Mouse (Mus musculus) neural tube, embryonic 14.5 days (tissue): ENCODE results near the gene Ggcx. TPM values are rescaled to one million over a fixed set of nuclear protein-coding genes. Genes with fewer than 3 reads are reported as not detected.
A peak's percentile ranks its signal among the peaks of the same experiment; 100 is the strongest.

Experiments used
- ATAC-seq: fragments of 200-750 bp; cut with Nextera tagmentation; 2 replicates; pipeline ENCODE4 v1.8.0; 2017; ENCODE audit warnings: low read depth, mild to moderate bottlenecking, moderate TSS enrichment, moderate library complexity
- H3K27ac ChIP-seq: fragments of 300-500 bp; sonication (generic); 2 replicates; pipeline ENCODE4 v1.5.1; 2014; ENCODE audit warnings: low read depth, mild to moderate bottlenecking, control low read depth, low read length, moderate library complexity, mixed read lengths
- H3K27me3 ChIP-seq: fragments of 300-500 bp; sonication (generic); 2 replicates; pipeline ENCODE4 v1.6.1; 2014; ENCODE audit warnings: low read length; ENCODE audit not compliant: control insufficient read depth, insufficient read depth
- H3K36me3 ChIP-seq: fragments of 300-500 bp; sonication (generic); 2 replicates; pipeline ENCODE4 v1.6.1; 2014; ENCODE audit warnings: low read length, mixed read lengths; ENCODE audit not compliant: control insufficient read depth, insufficient read depth
- H3K4me1 ChIP-seq: fragments of 300-500 bp; sonication (generic); 2 replicates; pipeline ENCODE4 v1.6.1; 2014; ENCODE audit warnings: low read length; ENCODE audit not compliant: control insufficient read depth, insufficient read depth
- H3K4me2 ChIP-seq: fragments of 300-500 bp; sonication (generic); 2 replicates; pipeline ENCODE4 v1.6.1; 2014; ENCODE audit warnings: mild to moderate bottlenecking, low read depth, low read length, control low read depth
- H3K4me3 ChIP-seq: fragments of 300-500 bp; sonication (generic); 2 replicates; pipeline ENCODE4 v1.5.1; 2014; ENCODE audit warnings: low read depth, low read length, control low read depth, mixed read lengths
- H3K9ac ChIP-seq: fragments of 300-500 bp; sonication (generic); replicated peaks from 2 replicates; pipeline ENCODE4 v1.6.1; 2014; ENCODE audit warnings: low read depth, mild to moderate bottlenecking, control low read depth, low read length, mixed read lengths
- H3K9me3 ChIP-seq: fragments of 300-500 bp; sonication (generic); 2 replicates; pipeline ENCODE4 v1.6.1; 2016; ENCODE audit warnings: low read length; ENCODE audit not compliant: control insufficient read depth
- WGBS: fragments of 180-500 bp; shearing (Covaris S2); extraction: QIAGEN DNeasy Blood & Tissue Kit; methylation state at CpG from one replicate; pipeline ENCODE4 v1.1.7; 2014; 5-methylcytosine and 5-hydroxymethylcytosine counted together
- polyA plus RNA-seq: library from polyadenylated mRNA; unstranded; fragments of >200 nt; fragmentation: Nextera tagmentation; extraction: Ambion mirVana; gene quantifications from 2 replicates; pipeline ENCODE4 v1.2.1, GENCODE M21; 2014

Ggcx gene
- 11.6 and 15.0 TPM in 2 replicates for polyA plus RNA-seq

DNA sequence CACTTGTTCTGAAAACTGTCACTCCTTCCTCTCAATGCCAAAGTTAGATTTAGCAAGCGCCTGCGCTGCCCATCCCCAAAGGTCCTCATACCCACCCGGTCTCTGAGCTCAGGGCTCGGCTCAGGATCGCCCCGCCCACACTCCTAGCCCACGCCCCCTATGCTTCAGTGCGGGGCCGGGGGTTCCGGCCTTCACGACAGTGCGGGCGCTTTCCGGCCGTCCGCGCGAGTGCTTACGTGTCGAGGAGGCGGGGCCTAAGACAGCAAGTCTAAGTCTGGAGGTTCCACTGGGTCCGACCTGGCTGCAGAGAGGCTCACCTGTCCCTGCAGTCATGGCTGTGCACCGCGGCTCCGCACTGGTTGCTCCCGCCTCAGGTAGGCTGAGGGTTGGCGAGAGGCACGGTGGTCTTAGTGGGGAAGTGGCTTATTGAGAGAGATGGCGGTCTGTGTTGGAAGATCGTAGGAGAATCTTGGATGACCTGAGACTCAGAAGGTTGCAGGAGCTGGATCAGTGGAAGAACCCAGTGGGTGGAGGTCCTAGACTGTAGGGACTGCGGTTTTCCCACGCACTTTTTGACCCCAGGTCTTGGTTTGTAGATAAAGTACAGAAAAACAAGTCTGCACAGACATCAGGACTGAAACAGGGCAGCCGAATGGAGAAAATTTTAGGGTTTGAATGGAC, at the start of gene Ggcx:
Gene Ggcx (plus strand): TSS at position 233 of the 681 bp plus-strand sequence.
- H3K4me2 ChIP-seq, result peak within 1 kb of the TSS; percentile 88
- 2% methylated on average over 33 of the region's 33 CpGs for WGBS
- peaks cover 10% of the 10 kb centered on the region; the same call in 1 of the 2 replicates for H3K36me3 ChIP-seq
- H3K9me3 ChIP-seq, result no peaks in the 10 kb centered on the region
- H3K4me3 ChIP-seq, result peak within 1 kb of the TSS; percentile 46
- peak; percentile 96 for ATAC-seq
- H3K9ac ChIP-seq, result peak within 1 kb of the TSS; percentile 66
- H3K27ac ChIP-seq, result 0 out of 2 replicates have a peak within 1 kb of the TSS, but pooled peaks have one; percentile 8
- H3K27me3 ChIP-seq, result no peaks in the 10 kb centered on the region
- H3K4me1 ChIP-seq, result peaks cover 8% of the 10 kb centered on the region

- WGBS, result 76% methylated on average over 6 of the region's 6 CpGs
- Histone ChIP-seq H3K4me3 (no peak overlapping the region), H3K27ac (no peak overlapping the region), H3K9me3 (no peaks in the 10 kb centered on the region), H3K9ac (no peak overlapping the region), H3K4me1 (peaks cover 8% of the 10 kb centered on the region; the same call in 1 of the 2 replicates), H3K27me3 (no peaks in the 10 kb centered on the region), H3K4me2 (no peak overlapping the region), H3K36me3 (peaks cover 3% of the 10 kb centered on the region; the same call in 1 of the 2 replicates)
- ATAC-seq, result no peak
Measured at GRCm38 (mm10) chr6:72364985-72365384, 49.1 kb upstream of the Ggcx start.

DNA sequence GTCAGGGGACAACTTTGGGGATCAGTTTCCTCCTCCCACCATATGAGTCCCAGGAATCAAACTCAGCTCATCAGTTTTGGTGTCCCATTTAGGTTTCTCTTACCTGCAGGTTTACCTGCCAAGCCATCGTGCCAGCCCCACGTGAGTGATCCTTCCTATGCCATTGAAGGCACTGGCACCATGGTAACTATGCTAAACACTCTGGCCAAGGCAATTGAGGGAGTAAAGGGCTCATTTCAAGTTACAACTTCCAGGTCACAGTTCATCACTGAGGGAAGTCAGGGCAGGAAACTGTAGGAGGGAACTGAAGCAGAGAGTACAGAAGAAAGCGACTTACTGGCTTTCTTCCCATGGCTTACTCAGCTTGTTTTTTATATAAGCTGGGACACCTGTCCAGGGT, 47.8 kb upstream of the Ggcx start:
- no peaks in the 10 kb centered on the region for H3K27me3 ChIP-seq
- no peaks in the 10 kb centered on the region for H3K9me3 ChIP-seq
- no peak for ATAC-seq
- peaks cover 5% of the 10 kb centered on the region; the same call in 1 of the 2 replicates for H3K4me1 ChIP-seq
- H3K36me3 ChIP-seq, result no peaks in the 10 kb centered on the region
- no peak overlapping the region for H3K9ac ChIP-seq
- WGBS, result 60% methylated on average over 3 of the region's 3 CpGs
- H3K4me3 ChIP-seq, result no peak overlapping the region
- H3K27ac ChIP-seq, result no peak overlapping the region
- H3K4me2 ChIP-seq, result no peak overlapping the region

GRCm38 (mm10) chr6:72366844-72367443, 47.2 kb upstream of the Ggcx start, which contains the start of gene Rnf181:
Gene Rnf181, minus strand, starts transcription at chr6:72366956.
- Histone ChIP-seq H3K4me2 (no peak within 1 kb of the TSS), H3K4me1 (no peaks in the 10 kb centered on the region), H3K27ac (no peak within 1 kb of the TSS), H3K9ac (no peak within 1 kb of the TSS), H3K36me3 (no peaks in the 10 kb centered on the region), H3K9me3 (no peaks in the 10 kb centered on the region), H3K27me3 (no peaks in the 10 kb centered on the region), H3K4me3 (no peak within 1 kb of the TSS)
- 76% methylated on average over 4 of the region's 4 CpGs for WGBS
- no peak for ATAC-seq

DNA sequence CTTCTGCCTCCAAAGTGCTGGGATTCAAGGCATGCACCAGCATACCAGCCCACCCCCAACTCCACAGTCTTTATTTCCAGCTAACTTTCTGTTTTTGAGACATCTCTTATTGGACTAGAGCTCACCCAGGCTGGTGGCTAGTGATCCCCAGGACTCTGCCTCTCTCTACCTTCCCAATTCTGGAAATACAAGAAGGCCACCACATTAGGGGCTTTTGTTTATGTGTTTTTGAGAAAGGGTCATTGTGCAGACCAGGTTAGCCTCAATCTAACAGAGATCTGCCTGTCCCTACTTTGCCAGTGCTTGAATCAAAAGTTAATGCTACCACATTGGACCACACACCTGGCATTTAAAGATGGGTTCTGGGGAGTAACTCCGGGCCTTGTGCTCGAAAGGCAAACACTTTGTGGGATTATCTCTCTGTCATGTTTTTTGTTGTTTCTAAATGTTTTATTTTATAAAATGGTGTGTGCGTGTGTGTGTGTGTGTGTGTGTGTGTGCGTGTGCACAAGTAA, 46.6 kb upstream of the Ggcx start:
- 77% methylated on average over 4 of the region's 4 CpGs for WGBS
- Histone ChIP-seq H3K27ac (no peak overlapping the region), H3K27me3 (no peaks in the 10 kb centered on the region), H3K4me1 (no peaks in the 10 kb centered on the region), H3K4me3 (no peak overlapping the region), H3K36me3 (no peaks in the 10 kb centered on the region), H3K9ac (no peak overlapping the region), H3K4me2 (no peak overlapping the region), H3K9me3 (no peaks in the 10 kb centered on the region)
- no peak for ATAC-seq

DNA sequence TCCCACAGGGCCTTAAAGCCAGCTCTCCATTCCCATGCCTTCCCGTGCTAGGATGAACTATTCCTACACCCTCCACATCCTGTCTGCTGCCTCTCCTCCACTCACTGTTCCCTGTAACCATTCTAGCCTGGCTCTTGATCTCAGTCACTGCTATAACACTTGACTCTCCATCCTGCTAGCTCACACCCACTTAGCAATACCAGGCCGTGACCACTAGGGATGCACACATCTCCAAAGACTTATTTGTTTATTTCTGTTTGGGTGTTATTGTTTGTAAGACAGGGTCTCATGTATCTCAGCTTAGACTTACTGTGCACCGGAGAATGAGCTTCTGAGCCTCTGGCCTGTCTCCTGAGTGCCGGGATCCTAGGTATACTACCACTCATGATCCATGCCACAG, 44.6 kb upstream of the Ggcx start:
- H3K4me1 ChIP-seq, result no peaks in the 10 kb centered on the region
- no peak overlapping the region for H3K9ac ChIP-seq
- no peak overlapping the region for H3K4me2 ChIP-seq
- H3K36me3 ChIP-seq, result no peaks in the 10 kb centered on the region
- no peaks in the 10 kb centered on the region for H3K9me3 ChIP-seq
- ATAC-seq, result no peak
- no peak overlapping the region for H3K4me3 ChIP-seq
- 76% methylated on average over 4 of the region's 4 CpGs for WGBS
- no peak overlapping the region for H3K27ac ChIP-seq
- no peaks in the 10 kb centered on the region for H3K27me3 ChIP-seq

DNA sequence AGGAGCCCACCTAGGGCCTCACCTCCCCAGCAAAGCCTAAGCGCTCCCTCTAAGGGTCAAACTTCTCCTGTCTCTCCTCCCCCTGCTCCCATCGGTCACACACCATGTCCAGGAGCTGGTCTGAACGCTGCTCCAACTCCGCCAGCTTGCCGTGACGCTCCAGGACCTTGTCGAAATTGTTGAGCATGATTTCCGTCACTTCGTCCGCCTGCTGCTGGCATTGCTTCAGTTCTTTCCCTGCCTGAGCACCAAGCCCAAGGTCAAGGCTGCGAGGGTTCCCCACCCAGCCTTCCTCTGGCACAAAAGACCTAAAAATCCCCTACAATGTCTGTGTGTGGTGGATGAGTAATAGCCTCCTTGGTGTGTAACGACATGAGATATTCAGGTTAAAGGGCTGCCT, 44.0 kb upstream of the Ggcx start:
- H3K27ac ChIP-seq, result no peak overlapping the region
- 84% methylated on average over 12 of the region's 12 CpGs for WGBS
- H3K36me3 ChIP-seq, result no peaks in the 10 kb centered on the region
- no peak overlapping the region for H3K4me2 ChIP-seq
- no peak overlapping the region for H3K4me3 ChIP-seq
- ATAC-seq, result no peak
- H3K4me1 ChIP-seq, result no peaks in the 10 kb centered on the region
- H3K9me3 ChIP-seq, result no peaks in the 10 kb centered on the region
- H3K9ac ChIP-seq, result no peak overlapping the region
- no peaks in the 10 kb centered on the region for H3K27me3 ChIP-seq

DNA sequence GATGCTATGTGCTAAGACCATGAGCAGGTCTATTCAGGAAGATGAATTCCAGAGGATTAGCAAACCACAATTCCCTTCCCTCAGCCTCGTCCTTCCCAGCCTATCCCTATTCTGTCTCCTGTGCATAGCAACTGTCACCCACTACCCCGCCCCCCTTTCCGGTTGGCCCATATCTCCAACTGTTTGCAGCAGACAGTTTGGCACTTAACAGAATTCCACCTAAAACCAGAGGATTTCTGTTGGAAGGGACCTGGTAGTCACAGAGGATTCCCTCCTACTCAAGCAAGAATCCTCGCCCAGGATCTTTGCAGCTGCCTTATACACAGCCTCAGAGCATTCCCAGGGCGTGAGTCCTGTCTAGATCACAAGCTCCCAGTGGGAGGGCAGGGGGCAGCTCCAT, 43.0 kb upstream of the Ggcx start:
- Histone ChIP-seq H3K9me3 (no peaks in the 10 kb centered on the region), H3K36me3 (no peaks in the 10 kb centered on the region), H3K4me1 (no peaks in the 10 kb centered on the region), H3K27me3 (no peaks in the 10 kb centered on the region), H3K9ac (no peak overlapping the region), H3K4me2 (no peak overlapping the region), H3K27ac (no peak overlapping the region), H3K4me3 (no peak overlapping the region)
- no peak for ATAC-seq
- 58% methylated on average over 5 of the region's 5 CpGs for WGBS

DNA sequence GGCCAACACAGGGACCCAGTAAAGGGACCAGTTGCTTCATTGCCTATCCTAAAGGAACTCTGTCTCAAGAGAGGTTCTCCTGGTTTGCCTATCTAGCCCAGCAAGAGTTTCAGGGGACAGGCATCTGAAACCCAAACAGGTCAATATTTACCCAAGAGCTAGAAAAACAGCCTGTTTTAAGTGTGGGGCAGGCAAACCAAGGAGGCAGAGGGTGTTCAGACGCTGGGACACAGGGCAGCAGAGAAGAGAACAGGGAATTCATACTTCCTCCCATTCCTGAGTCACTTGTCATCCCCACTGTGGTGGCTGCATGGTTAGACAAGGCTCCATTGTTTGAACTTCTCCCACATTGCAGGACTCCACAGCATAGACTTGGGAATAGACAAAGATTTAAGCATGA, 42.5 kb upstream of the Ggcx start:
- Histone ChIP-seq H3K36me3 (no peaks in the 10 kb centered on the region), H3K4me3 (no peak overlapping the region), H3K4me1 (no peaks in the 10 kb centered on the region), H3K27me3 (no peaks in the 10 kb centered on the region), H3K4me2 (no peak overlapping the region), H3K9ac (no peak overlapping the region), H3K9me3 (no peaks in the 10 kb centered on the region), H3K27ac (no peak overlapping the region)
- 29% methylated on average over 1 of the region's 1 CpGs for WGBS
- no peak for ATAC-seq
